Mouse (Mus musculus) kidney, embryonic 14.5 days (tissue): ENCODE results near the gene Gm20736. TPM values are rescaled to one million over a fixed set of nuclear protein-coding genes. Genes with fewer than 3 reads are reported as not detected.
"Not testable (repeated sequence)": the region's sequence is repeated elsewhere in the genome, so short reads cannot be mapped to it uniquely, and the experiment has no call there.

Experiments used
- ATAC-seq: fragments of 200-750 bp; cut with Nextera tagmentation; 2 replicates; pipeline ENCODE4 v1.8.0; 2017; ENCODE audit warnings: moderate number of reproducible peaks, mild to moderate bottlenecking, moderate TSS enrichment, moderate library complexity; ENCODE audit not compliant: low FRiP score, low TSS enrichment
- H3K27ac ChIP-seq: fragments of 300-500 bp; sonication (generic); 2 replicates; pipeline ENCODE4 v1.5.1; 2014; ENCODE audit warnings: low read depth, mild to moderate bottlenecking, low read length, moderate library complexity, mixed read lengths
- H3K27me3 ChIP-seq: fragments of 300-500 bp; sonication (generic); 2 replicates; pipeline ENCODE4 v1.6.1; 2014; ENCODE audit warnings: mild to moderate bottlenecking, low read length; ENCODE audit not compliant: control insufficient read depth, insufficient read depth
- H3K36me3 ChIP-seq: fragments of 300-500 bp; sonication (generic); 2 replicates; pipeline ENCODE4 v1.6.1; 2014; ENCODE audit warnings: low read length, mixed read lengths; ENCODE audit not compliant: control insufficient read depth, insufficient read depth
- H3K4me1 ChIP-seq: fragments of 300-500 bp; sonication (generic); 2 replicates; pipeline ENCODE4 v1.6.1; 2014; ENCODE audit warnings: low read length, mixed read lengths; ENCODE audit not compliant: control insufficient read depth, insufficient read depth
- H3K4me2 ChIP-seq: fragments of 300-500 bp; sonication (generic); replicated peaks from 2 replicates; pipeline ENCODE4 v1.6.1; 2014; ENCODE audit warnings: low read depth, mild to moderate bottlenecking, low read length
- H3K4me3 ChIP-seq: fragments of 300-500 bp; sonication (generic); 2 replicates; pipeline ENCODE4 v1.5.1; 2014; ENCODE audit warnings: mild to moderate bottlenecking, low read length
- H3K9ac ChIP-seq: fragments of 300-500 bp; sonication (generic); 2 replicates; pipeline ENCODE4 v1.6.1; 2014; ENCODE audit warnings: low read depth, mild to moderate bottlenecking, low read length, moderate library complexity
- H3K9me3 ChIP-seq: fragments of 300-500 bp; sonication (generic); 2 replicates; pipeline ENCODE4 v1.6.1; 2016; ENCODE audit warnings: low read length; ENCODE audit not compliant: control insufficient read depth
- WGBS: fragments of 180-500 bp; shearing (Covaris S2); extraction: QIAGEN DNeasy Blood & Tissue Kit; methylation state at CpG from one replicate; pipeline ENCODE4 v1.1.7; 2014; 5-methylcytosine and 5-hydroxymethylcytosine counted together
- polyA plus RNA-seq: library from polyadenylated mRNA; unstranded; fragments of >200 nt; fragmentation: Nextera tagmentation; extraction: Ambion mirVana; gene quantifications from 2 replicates; pipeline ENCODE4 v1.2.1, GENCODE M21; 2014

Gm20736 gene
- polyA plus RNA-seq: not detected in 2 replicates

DNA sequence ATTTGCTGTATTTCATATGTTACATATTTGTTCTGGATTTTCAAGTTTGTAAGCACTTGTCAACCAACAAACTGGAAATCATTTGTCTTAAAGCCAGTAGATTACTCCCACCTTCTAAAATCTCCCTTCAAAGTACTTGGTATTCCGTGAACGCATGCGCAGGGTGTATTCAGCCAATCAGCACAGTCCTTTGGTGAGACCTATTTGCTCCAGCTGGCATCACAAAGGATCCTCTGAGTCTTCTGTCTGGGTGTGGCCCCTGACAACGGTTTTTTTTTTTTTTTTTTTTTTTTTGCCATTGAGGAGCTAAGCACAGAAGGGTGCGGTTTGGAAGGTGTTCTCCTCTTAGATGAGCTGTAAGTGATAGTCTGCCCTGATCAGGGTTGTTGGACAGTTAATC is at the start of gene Gm20736:
TSS of gene Gm20736 (plus strand) at position 301 of the 400 bp plus-strand sequence.
- not testable (repeated sequence) for H3K36me3 ChIP-seq, ATAC-seq, H3K4me2 ChIP-seq, H3K9me3 ChIP-seq, H3K4me1 ChIP-seq, H3K27me3 ChIP-seq, H3K4me3 ChIP-seq, H3K27ac ChIP-seq, H3K9ac ChIP-seq
- WGBS: no CpG with 5 or more reads among the region's 5 CpGs

Other genes with a start within 250 kb of the Gm20736 start
- not detected in 2 replicates for gene Gm20924, start 170.2 kb upstream of the Gm20736 start, polyA plus RNA-seq